In genomic region chr10:9821299-9821698, GRCm38 (mm10) we compare ENCODE assay signal across 7 mouse cellular contexts.
DNase-seq lines count a peak whose midpoint lies in the region; ATAC-seq lines count a peak whose summit lies in the region.

No protein-coding gene starts in this region.

- DNase-seq in layer of hippocampus, adult 9-11 months: peak; percentile 38
- no peak for DNase-seq in layer of hippocampus, postnatal 14 days (ENCODE audit: low spot score in 2 of 2)
- DNase-seq in NIH3T3 (ENCODE audit: low read depth): peak; percentile 12
- peak; percentile 24 for DNase-seq in cerebellum, adult 9-10 months
- DNase-seq in retina, postnatal 1 day: no peak

- peak; percentile 58; the same call in 1 of the 2 replicates for ATAC-seq in megakaryocyte progenitor cell, adult 5-6 weeks (replicated peaks; ENCODE audit: poor library complexity)
- no peak for ATAC-seq in erythroid progenitor cell, adult 5-6 weeks (replicated peaks; ENCODE audit: low FRiP score, poor library complexity, severe bottlenecking)

Comparison
In these comparisons a context has a peak if more than half of its experiments do, and no peak if none do; other contexts are left out.
1. DNase-seq: peak in layer of hippocampus, adult 9-11 months (single experiment), NIH3T3 (single experiment) and cerebellum, adult 9-10 months (single experiment); none in layer of hippocampus, postnatal 14 days (0 of 2) and retina, postnatal 1 day (single experiment).